Mouse (Mus musculus): Measurements from ENCODE around the gene Med24.

- TF ChIP-seq CTCF (IDR thresholded peaks at IDR 0.05; ENCODE audit: extremely low read depth, insufficient read depth, low read length) (no peak), POLR2A (IDR thresholded peaks at IDR 0.05; ENCODE audit: extremely low read depth, insufficient read depth, low read length) (no peak)
Observed at GRCm38 (mm10) chr11:98702323-98702722, 26.9 kb downstream of the Med24 start.
